Mouse (Mus musculus) limb, embryonic 15.5 days (tissue): ENCODE data around the gene Pkn3. TPM values are rescaled to one million over a fixed set of nuclear protein-coding genes. Genes with fewer than 3 reads are reported as not detected.

Source experiments
- ATAC-seq: fragments of 200-750 bp; cut with Nextera tagmentation; 2 replicates; pipeline ENCODE4 v1.8.0; 2017; ENCODE audit warnings: low read depth, moderate TSS enrichment; ENCODE audit not compliant: insufficient number of reproducible peaks, low FRiP score, low TSS enrichment
- H3K27ac ChIP-seq: fragments of 300-500 bp; sonication (generic); 2 replicates; pipeline ENCODE4 v1.5.1; 2015; ENCODE audit warnings: moderate library complexity, mild to moderate bottlenecking, inconsistent platforms
- H3K27me3 ChIP-seq: fragments of 300-500 bp; sonication (generic); 2 replicates; pipeline ENCODE4 v1.6.1; 2015; ENCODE audit warnings: inconsistent platforms
- H3K36me3 ChIP-seq: fragments of 300-500 bp; sonication (generic); 2 replicates; pipeline ENCODE4 v1.6.1; 2015; ENCODE audit warnings: inconsistent platforms
- H3K4me1 ChIP-seq: fragments of 300-500 bp; sonication (generic); 2 replicates; pipeline ENCODE4 v1.6.1; 2015; ENCODE audit warnings: inconsistent platforms
- H3K4me2 ChIP-seq: fragments of 300-500 bp; sonication (generic); 2 replicates; pipeline ENCODE4 v1.6.1; 2015; ENCODE audit warnings: mild to moderate bottlenecking, inconsistent platforms
- H3K4me3 ChIP-seq: fragments of 300-500 bp; sonication (generic); 2 replicates; pipeline ENCODE4 v1.5.1; 2015; ENCODE audit warnings: mild to moderate bottlenecking, inconsistent platforms
- H3K9ac ChIP-seq: fragments of 300-500 bp; sonication (generic); 2 replicates; pipeline ENCODE4 v1.6.1; 2015; ENCODE audit warnings: inconsistent platforms
- H3K9me3 ChIP-seq: fragments of 300-500 bp; sonication (generic); 2 replicates; pipeline ENCODE4 v1.6.1; 2016; ENCODE audit warnings: inconsistent platforms
- WGBS: fragments of 180-500 bp; shearing (Covaris S2); methylation state at CpG from one replicate; pipeline ENCODE4 v1.1.7; 2015; 5-methylcytosine and 5-hydroxymethylcytosine counted together
- polyA plus RNA-seq: library from polyadenylated mRNA; unstranded; fragments of >200 nt; fragmentation: Nextera tagmentation; extraction: Ambion mirVana; gene quantifications from 2 replicates; pipeline ENCODE4 v1.2.1, GENCODE M21; 2015

Pkn3 gene
- polyA plus RNA-seq, 1 experiment from 2014 or later, result 8.6 TPM

DNA sequence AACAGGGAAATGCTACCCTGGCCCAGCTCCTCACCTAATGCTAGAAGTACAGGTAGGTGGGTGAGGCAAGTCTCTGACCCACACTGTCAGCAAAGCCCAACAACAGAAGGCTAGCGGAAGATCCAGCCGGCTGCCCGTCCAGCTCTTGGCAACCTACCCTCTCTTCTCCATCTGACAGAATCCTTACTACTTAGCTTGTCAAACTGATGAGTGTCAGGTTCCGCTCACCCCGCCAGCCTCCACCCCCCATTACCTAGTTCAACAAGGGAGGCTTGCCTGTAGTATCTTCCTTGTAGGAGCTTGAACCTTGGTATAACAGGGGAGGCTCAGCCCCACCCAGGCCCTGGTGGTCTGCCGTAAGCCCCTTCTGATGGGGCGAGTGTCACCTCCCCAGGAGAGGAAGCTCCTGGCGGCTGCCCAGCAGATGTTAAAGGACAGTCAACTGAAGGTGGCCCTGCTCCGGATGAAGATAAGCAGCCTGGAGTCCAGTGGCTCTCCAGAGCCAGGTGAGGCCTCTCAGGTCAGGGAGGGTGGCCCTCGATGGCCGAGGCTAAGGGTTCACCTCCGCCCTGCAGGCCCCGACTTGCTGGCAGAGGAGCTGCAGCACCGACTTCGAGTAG lies 2.8 kb downstream of the Pkn3 start:
- Histone ChIP-seq H3K36me3 (0 out of 2 replicates have a peak, but pooled peaks cover 4% of the 10 kb centered on the region), H3K9ac (no peak overlapping the region)
- WGBS, result 89% methylated on average over 15 of the region's 15 CpGs

DNA sequence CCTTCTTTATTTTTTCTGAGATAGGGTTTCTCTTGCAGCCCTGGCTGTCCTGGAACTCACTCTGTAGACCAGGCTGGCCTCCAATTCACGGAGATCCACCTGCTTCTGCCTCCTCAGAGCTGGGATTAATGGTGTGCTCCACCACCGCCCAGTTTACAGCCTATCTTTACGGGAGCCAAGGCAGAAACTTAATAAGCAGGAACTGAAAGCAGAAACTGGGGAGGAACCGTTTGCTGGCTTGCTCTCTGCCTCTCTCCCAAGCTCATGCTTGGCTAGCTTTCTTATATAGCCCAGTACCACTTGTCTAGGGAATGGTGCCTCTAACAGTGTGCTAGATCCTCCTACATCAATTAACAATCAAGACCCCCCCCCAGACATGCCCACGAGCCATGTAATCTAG lies 6.6 kb downstream of the Pkn3 start:
- Histone ChIP-seq H3K4me3 (no peak overlapping the region), H3K27ac (no peak overlapping the region), H3K9ac (no peak overlapping the region), H3K36me3 (peaks cover 12% of the 10 kb centered on the region), H3K4me2 (peak overlapping the region; percentile 42; the same call in 1 of the 2 replicates), H3K4me1 (peaks cover 13% of the 10 kb centered on the region; the same call in 1 of the 2 replicates), H3K27me3 (no peaks in the 10 kb centered on the region), H3K9me3 (no peaks in the 10 kb centered on the region)
- ATAC-seq, result no peak
- WGBS, result 50% methylated on average over 5 of the region's 5 CpGs

More for the DNA sequence above, 2.8 kb downstream of the Pkn3 start:
- no peak overlapping the region for H3K4me3 ChIP-seq
- H3K27ac ChIP-seq, result no peak overlapping the region
- no peaks in the 10 kb centered on the region for H3K9me3 ChIP-seq
- ATAC-seq, result no peak
- no peaks in the 10 kb centered on the region for H3K27me3 ChIP-seq
- H3K4me2 ChIP-seq, result no peak overlapping the region
- peaks cover 34% of the 10 kb centered on the region for H3K4me1 ChIP-seq

DNA sequence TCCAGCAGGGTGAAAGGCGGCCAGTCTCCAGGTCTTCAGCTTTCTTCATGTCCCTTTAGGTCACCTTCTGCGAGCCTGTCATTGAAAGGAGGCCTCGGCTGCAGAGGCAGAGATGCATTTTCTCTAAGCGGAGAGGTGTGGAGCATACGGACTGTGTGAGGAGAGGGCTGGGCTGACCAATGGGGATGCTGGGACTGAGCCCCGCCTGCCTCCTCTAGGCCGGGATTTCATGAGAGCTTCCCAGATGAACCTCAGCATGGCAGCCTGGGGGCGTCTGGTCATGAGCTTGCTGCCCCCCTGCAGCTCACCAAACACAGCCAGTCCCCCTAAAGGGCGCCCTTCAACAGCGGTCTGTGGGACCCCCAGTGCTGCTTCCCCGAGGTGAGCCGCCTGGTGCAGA lies 7.1 kb downstream of the Pkn3 start:
- H3K4me3 ChIP-seq, result peak overlapping the region; percentile 15; the same call in 1 of the 2 replicates
- H3K9me3 ChIP-seq, result no peaks in the 10 kb centered on the region
- no peak overlapping the region for H3K27ac ChIP-seq
- ATAC-seq, result no peak; the same call in 1 of the 2 replicates
- WGBS, result 18% methylated on average over 12 of the region's 12 CpGs
- no peak overlapping the region for H3K9ac ChIP-seq
- peaks cover 12% of the 10 kb centered on the region for H3K36me3 ChIP-seq
- H3K4me1 ChIP-seq, result peaks cover 7% of the 10 kb centered on the region; the same call in 1 of the 2 replicates
- no peaks in the 10 kb centered on the region for H3K27me3 ChIP-seq
- H3K4me2 ChIP-seq, result peak overlapping the region; percentile 42

DNA sequence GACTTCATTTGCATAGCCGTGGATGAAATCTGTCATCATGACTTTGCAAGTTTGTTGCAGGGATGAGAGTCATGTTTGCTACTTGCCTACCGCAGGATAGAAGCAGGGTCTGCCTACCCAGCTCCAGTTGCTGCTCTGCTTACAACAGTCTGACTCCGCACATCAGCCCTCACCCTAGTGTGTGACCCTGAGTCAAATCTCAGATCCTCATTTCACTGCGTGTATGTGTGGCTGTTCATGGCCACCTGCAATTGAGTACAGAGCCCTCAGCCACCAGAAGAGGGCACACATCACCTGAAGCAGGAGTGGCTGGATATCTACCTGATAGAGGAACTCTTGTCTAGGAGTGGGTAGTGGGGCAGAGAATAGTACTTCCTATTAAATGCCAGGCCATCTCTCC lies 9.8 kb downstream of the Pkn3 start:
- no peaks in the 10 kb centered on the region for H3K9me3 ChIP-seq
- H3K36me3 ChIP-seq, result peaks cover 26% of the 10 kb centered on the region
- WGBS, result 86% methylated on average over 4 of the region's 4 CpGs
- no peak overlapping the region for H3K9ac ChIP-seq
- H3K4me1 ChIP-seq, result peaks cover 6% of the 10 kb centered on the region; the same call in 1 of the 2 replicates
- H3K27me3 ChIP-seq, result no peaks in the 10 kb centered on the region
- no peak for ATAC-seq
- H3K4me2 ChIP-seq, result no peak overlapping the region
- H3K27ac ChIP-seq, result no peak overlapping the region
- H3K4me3 ChIP-seq, result no peak overlapping the region

DNA sequence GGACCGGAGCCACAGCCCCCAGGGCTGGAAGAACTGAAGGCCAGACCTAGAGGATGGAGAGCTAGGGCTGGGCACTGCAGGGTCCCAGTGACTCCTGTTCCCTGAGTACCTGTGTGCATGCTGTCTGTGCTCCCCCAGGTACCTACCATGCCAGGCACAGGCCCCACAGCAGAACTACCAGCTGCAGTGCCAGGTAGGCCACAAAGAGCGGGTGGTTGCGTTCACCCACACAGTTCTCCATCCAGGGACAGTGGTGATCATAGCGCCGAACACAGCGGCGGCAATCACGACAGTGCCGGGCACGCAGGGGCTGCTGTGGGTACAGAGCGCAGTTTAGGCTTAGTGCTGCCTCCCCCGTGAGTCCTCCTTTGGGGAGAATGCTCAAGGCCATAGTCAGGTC lies 14.0 kb downstream of the Pkn3 start:
- H3K9me3 ChIP-seq, result no peaks in the 10 kb centered on the region
- H3K4me1 ChIP-seq, result peaks cover 23% of the 10 kb centered on the region
- H3K4me3 ChIP-seq, result no peak overlapping the region
- H3K4me2 ChIP-seq, result no peak overlapping the region
- H3K27me3 ChIP-seq, result no peaks in the 10 kb centered on the region
- ATAC-seq, result no peak
- H3K27ac ChIP-seq, result no peak overlapping the region
- peaks cover 29% of the 10 kb centered on the region for H3K36me3 ChIP-seq
- no peak overlapping the region for H3K9ac ChIP-seq
- 92% methylated on average over 12 of the region's 12 CpGs for WGBS

DNA sequence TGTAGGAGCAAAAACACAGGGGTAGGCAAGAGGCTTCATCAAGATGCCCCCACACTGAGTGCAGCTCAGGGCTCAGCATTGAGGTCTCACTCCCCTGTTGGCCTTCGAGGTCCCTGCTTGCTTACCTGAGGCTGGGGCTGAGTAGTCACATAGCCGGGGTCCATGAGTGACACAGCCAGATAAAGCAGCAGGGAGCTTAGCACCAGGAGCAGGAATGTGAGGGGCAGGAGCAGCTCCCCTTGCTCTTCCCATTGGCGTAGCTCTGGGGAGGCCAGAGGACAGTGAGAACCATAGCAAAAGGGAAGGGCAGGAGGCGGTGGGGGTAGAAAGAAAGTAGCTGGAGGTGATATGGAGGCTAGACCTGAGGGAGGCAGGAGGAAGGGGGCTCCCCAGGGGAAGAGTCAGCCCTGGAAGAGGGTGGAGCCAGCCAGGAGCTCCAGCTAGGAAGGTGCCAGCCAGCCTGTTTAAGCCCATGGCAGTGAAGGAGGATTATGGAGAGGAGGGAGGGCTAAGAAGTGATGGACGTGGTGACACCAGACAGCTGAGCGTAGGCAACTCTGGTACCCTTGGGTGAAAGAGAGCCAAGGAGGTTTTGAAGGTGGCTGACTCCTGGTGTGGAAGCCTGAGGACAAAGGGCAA lies 14.9 kb downstream of the Pkn3 start:
- no peak for ATAC-seq
- Histone ChIP-seq H3K4me1 (peaks cover 23% of the 10 kb centered on the region), H3K27ac (peak overlapping the region; percentile 82; the same call in 1 of the 2 replicates), H3K9me3 (no peaks in the 10 kb centered on the region), H3K36me3 (peaks cover 31% of the 10 kb centered on the region), H3K9ac (0 out of 2 replicates have a peak overlapping the region, but pooled peaks have one; percentile 31), H3K4me2 (peak overlapping the region; percentile 77), H3K4me3 (peak overlapping the region; percentile 69), H3K27me3 (no peaks in the 10 kb centered on the region)
- WGBS, result 57% methylated on average over 6 of the region's 6 CpGs

DNA sequence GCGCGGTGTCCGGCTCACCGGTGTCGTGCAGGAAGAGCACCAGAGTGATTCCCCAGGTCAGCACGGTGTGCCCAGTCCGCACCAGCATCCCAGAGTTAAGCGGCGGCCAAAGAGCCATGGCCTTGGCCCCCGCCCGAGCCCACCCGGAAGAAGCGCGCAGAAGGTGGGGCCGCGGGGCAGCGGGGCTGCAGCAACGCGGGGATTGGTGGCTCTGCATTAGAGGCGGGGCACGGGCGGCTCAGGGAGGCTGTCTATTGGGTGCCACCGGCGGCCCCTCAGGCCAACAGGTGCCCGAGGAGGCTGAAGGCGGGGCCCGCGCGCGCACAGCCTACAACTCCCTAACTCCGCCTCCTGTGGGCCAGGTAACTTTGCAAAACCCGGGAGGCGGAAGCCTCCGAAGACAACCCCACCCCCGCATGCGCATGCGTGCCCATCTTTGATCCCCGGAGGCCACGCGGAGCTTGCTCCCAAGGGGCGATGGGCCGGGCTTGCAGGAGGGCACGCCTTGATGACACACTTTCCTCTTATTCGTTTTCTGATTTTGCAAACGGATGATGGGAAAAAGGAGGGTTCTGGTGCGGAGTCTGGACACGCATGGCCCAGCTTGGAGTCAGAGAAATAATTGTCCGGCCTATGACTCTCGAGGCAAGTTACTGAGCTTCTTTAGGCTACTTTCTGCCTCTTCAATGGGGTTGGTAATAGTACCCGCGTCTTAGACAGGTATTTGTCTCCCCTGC lies 16.2 kb downstream of the Pkn3 start, which contains the start of gene Zdhhc12:
TSS of gene Zdhhc12 (minus strand) at position 178 of the 737 bp plus-strand sequence.
- Histone ChIP-seq H3K4me2 (peak within 1 kb of the TSS; percentile 77), H3K36me3 (peaks cover 38% of the 10 kb centered on the region), H3K27ac (peak within 1 kb of the TSS; percentile 82), H3K9me3 (no peaks in the 10 kb centered on the region), H3K9ac (peak within 1 kb of the TSS; percentile 57), H3K27me3 (no peaks in the 10 kb centered on the region), H3K4me3 (peak within 1 kb of the TSS; percentile 69), H3K4me1 (peaks cover 23% of the 10 kb centered on the region)
- peak; percentile 94 for ATAC-seq
- WGBS, result under 1% methylated on average over 50 of the region's 51 CpGs

DNA sequence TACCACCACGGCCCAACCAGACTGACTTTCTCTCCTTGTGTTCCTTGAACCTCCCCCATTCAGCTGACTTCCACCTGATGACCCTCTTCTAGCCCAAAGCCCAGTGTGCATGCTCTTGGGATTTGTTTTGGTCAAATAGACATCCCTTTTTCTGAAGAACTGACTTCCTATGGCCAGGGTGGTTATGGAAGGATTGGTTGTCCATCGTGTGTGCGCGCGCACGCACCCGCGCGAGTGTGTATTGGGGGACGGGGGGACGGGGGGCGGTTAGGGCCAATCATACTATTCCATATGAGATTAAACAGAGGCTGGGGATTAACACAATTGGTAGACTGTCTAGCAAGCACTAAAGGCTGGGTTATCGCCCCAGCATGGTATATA lies 16.7 kb downstream of the Pkn3 start:
- Histone ChIP-seq H3K4me2 (peak overlapping the region; percentile 77), H3K27ac (peak overlapping the region; percentile 82), H3K4me3 (peak overlapping the region; percentile 69), H3K9ac (peak overlapping the region; percentile 57), H3K4me1 (peaks cover 23% of the 10 kb centered on the region), H3K36me3 (peaks cover 43% of the 10 kb centered on the region), H3K27me3 (no peaks in the 10 kb centered on the region), H3K9me3 (no peaks in the 10 kb centered on the region)
- ATAC-seq, result no peak
- 4% methylated on average over 13 of the region's 13 CpGs for WGBS

DNA sequence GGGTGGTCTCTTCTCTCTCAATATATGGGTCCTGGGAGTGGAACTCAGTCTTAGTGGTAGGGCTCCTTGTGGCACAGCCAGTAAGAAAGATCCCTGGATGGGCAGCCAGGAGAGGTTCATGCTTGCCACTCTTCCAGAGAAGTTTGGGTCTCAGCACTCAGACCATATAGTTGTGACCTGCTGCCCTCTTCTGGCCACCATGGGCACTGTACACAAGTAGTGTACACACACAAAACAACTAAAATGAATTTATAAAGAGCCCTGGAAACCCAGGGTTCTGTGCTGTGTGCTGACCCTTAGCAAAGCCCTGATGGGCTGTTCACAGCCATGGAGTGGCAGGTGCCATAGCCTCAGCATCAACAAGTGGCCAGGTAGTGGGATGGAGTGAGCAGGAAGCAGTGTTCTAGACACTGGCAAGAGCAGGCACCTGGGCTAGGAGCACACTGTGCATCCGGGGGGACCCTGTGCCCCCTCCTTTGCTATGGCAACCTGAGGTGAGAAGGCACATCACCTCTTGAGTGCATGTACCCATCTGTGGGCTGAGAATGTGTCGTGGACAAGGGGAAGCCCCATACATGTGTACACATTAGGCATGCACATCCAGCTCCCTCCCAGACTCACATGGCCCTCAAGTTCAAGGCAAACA lies 18.5 kb downstream of the Pkn3 start:
- ATAC-seq, result no peak
- Histone ChIP-seq H3K9ac (no peak overlapping the region), H3K36me3 (peaks cover 50% of the 10 kb centered on the region), H3K4me1 (peaks cover 23% of the 10 kb centered on the region), H3K4me2 (no peak overlapping the region), H3K9me3 (no peaks in the 10 kb centered on the region), H3K4me3 (no peak overlapping the region), H3K27ac (no peak overlapping the region), H3K27me3 (no peaks in the 10 kb centered on the region)
- WGBS, result 80% methylated on average over 2 of the region's 2 CpGs

DNA sequence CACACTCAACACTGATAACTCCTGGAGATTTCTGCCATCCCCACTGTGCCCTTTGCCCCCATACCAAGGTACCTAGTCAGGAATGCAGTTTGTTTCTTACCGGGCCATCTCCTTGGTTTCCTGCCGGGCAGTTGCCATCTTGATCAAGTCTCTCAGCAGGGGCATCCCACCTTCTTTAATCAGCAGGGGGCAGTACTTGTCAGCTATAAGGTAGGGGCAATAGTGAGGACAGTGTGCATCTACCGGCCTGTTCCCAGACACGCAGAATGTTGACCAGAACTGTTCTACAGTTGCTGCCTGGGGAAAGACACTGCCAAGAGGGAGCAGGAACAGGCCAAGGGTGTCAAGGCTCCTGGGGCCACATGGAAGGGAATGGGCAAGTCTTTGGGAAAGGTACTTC lies 22.7 kb downstream of the Pkn3 start:
- no peak overlapping the region for H3K27ac ChIP-seq
- H3K4me3 ChIP-seq, result no peak overlapping the region
- H3K4me2 ChIP-seq, result no peak overlapping the region
- H3K9me3 ChIP-seq, result no peaks in the 10 kb centered on the region
- WGBS, result 74% methylated on average over 4 of the region's 4 CpGs
- H3K4me1 ChIP-seq, result peaks cover 3% of the 10 kb centered on the region; the same call in 1 of the 2 replicates
- no peak for ATAC-seq
- H3K27me3 ChIP-seq, result no peaks in the 10 kb centered on the region
- H3K36me3 ChIP-seq, result peaks cover 81% of the 10 kb centered on the region
- no peak overlapping the region for H3K9ac ChIP-seq

DNA sequence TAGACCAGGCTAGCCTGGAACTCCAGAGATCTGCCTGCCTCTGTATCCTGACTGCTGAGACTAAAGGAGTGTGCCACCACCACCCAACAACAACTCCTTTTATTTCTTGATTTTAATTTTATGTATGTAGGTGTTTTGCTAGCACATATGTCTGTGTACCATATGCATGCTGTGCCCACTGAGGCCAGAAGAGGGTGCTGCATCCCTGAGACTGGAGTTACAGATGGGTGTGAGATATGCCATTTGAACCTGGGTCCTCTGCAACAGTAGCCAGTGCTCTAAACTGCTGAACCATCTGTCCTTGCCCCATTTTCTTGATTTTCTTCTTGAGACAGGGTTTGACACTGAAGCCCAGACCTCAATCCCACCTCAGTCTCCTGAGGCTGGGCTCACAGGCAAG lies 28.9 kb downstream of the Pkn3 start:
- Histone ChIP-seq H3K4me3 (no peak overlapping the region), H3K4me2 (no peak overlapping the region), H3K4me1 (no peaks in the 10 kb centered on the region), H3K27ac (no peak overlapping the region), H3K36me3 (peaks cover 96% of the 10 kb centered on the region), H3K9me3 (no peaks in the 10 kb centered on the region), H3K9ac (no peak overlapping the region), H3K27me3 (no peaks in the 10 kb centered on the region)
- ATAC-seq, result no peak
